Mouse (Mus musculus) ES-Bruce4 (cell line): ENCODE results near the gene Bcl11a.

Source experiments
- CTCF ChIP-seq: IDR thresholded peaks from one replicate; pipeline ENCODE4 v1.8.1; 2011; ENCODE audit warnings: low read depth, low read length
- EP300 ChIP-seq: IDR thresholded peaks from 2 replicates; pipeline ENCODE4 v1.6.1; 2011; ENCODE audit warnings: low read depth, low read length; ENCODE audit not compliant: insufficient read depth
- POLR2A ChIP-seq: IDR thresholded peaks from one replicate; pipeline ENCODE4 v1.8.1; 2011; ENCODE audit warnings: low read length; ENCODE audit not compliant: insufficient read depth

- TF ChIP-seq POLR2A (no peak), EP300 (no peak), CTCF (no peak)
Measured at GRCm38 (mm10) chr11:24130186-24130760, 52.4 kb downstream of the Bcl11a start.
